In genomic region chr1:74069085-74069835, GRCm38 (mm10) we compare ENCODE assay signal across 8 mouse cellular contexts. TPM values are rescaled to one million over a fixed set of nuclear protein-coding genes. Genes with fewer than 3 reads are reported as not detected.
DNase-seq lines count a peak whose midpoint lies in the region; ATAC-seq lines count a peak whose summit lies in the region.

No protein-coding gene starts in this region.

- no peaks in the 10 kb centered on the region; the same call in 1 of the 2 replicates for H3K36me3 ChIP-seq in lung, embryonic 16.5 days (ENCODE audit: control insufficient read depth, insufficient read depth, low read length)

- peaks cover 45% of the 10 kb centered on the region for H3K4me1 ChIP-seq in lung, embryonic 16.5 days (replicated peaks; ENCODE audit: control insufficient read depth, insufficient read depth, low read length)

- peak overlapping the region; percentile 97 for H3K4me2 ChIP-seq in lung, embryonic 16.5 days (ENCODE audit: low read depth, low read length)

- no peaks in the 10 kb centered on the region for H3K27me3 ChIP-seq in lung, embryonic 16.5 days (ENCODE audit: control insufficient read depth, insufficient read depth, low read depth, low read length)

- peak overlapping the region; percentile 85 for H3K9ac ChIP-seq in lung, embryonic 16.5 days (ENCODE audit: low read length)

- peak overlapping the region; percentile 63 for H3K4me3 ChIP-seq in lung, embryonic 16.5 days (ENCODE audit: low read length)

- no peaks in the 10 kb centered on the region for H3K9me3 ChIP-seq in lung, embryonic 16.5 days (ENCODE audit: control insufficient read depth, low read length)

- H3K27ac ChIP-seq in lung, embryonic 16.5 days (ENCODE audit: low read length) = peak overlapping the region; percentile 88

- peak; percentile 26 for DNase-seq in urinary bladder, postnatal 25 days (ENCODE audit: low spot score)
- no peak for DNase-seq in urinary bladder, postnatal 36 days (ENCODE audit: low spot score in 2 of 2)
- peak; percentile 38 for DNase-seq in gastrocnemius, postnatal 10 days
- peak; percentile 79 for DNase-seq in kidney, adult 11 months
- no peak for DNase-seq in ovary, postnatal 14 days (ENCODE audit: low spot score)
- DNase-seq in layer of hippocampus, adult 9-11 months = no peak
- DNase-seq in urinary bladder, postnatal 4 days (ENCODE audit: low spot score in 2 of 2) = no peak

- ATAC-seq in lung, embryonic 16.5 days (ENCODE audit: low read depth) = peak; percentile 55

- WGBS in lung, embryonic 16.5 days = 33% methylated on average over 9 of the region's 9 CpGs

RNA-seq across cellular contexts. Expression of gene Tns1, which starts 55.0 kb away (rescaled TPM):
- total RNA-seq in gastrocnemius, postnatal 10 days (2021) = 100 to 1,000 TPM; 193 to 196 TPM
- 137 and 147 TPM in 2 replicates for polyA plus RNA-seq in lung, embryonic 16.5 days (2015; fragmentation: Nextera tagmentation; extraction: Ambion mirVana)

RNA-seq across cellular contexts. Expression of gene Rufy4, which starts 56.1 kb away (rescaled TPM):
- 1 to 10 TPM in 1 of 2 experiments, under 1 TPM in 1; 0.12 to 1.2 TPM for total RNA-seq in gastrocnemius, postnatal 10 days (2021)
- 0.31 and 0.64 TPM in 2 replicates for polyA plus RNA-seq in lung, embryonic 16.5 days (2015; fragmentation: Nextera tagmentation; extraction: Ambion mirVana)

Comparison
In these comparisons a context has a peak if more than half of its experiments do, and no peak if none do; other contexts are left out.
1. DNase-seq: peak in urinary bladder, postnatal 25 days (single experiment), gastrocnemius, postnatal 10 days (single experiment) and kidney, adult 11 months (single experiment); none in urinary bladder, postnatal 36 days (0 of 2), ovary, postnatal 14 days (single experiment), layer of hippocampus, adult 9-11 months (single experiment) and urinary bladder, postnatal 4 days (0 of 2).